Mouse (Mus musculus) lung, postnatal 0 days (tissue): Measurements from ENCODE around the gene Thbs2.

Experiments used
- CTCF ChIP-seq: IDR thresholded peaks from 2 replicates; pipeline ENCODE4 v1.5.1; 2016; ENCODE audit warnings: antibody characterized with exemption, mild to moderate bottlenecking
- EP300 ChIP-seq: IDR thresholded peaks from 2 replicates; pipeline ENCODE4 v1.6.1; 2016; ENCODE audit warnings: antibody characterized with exemption, mild to moderate bottlenecking, control low read depth

DNA sequence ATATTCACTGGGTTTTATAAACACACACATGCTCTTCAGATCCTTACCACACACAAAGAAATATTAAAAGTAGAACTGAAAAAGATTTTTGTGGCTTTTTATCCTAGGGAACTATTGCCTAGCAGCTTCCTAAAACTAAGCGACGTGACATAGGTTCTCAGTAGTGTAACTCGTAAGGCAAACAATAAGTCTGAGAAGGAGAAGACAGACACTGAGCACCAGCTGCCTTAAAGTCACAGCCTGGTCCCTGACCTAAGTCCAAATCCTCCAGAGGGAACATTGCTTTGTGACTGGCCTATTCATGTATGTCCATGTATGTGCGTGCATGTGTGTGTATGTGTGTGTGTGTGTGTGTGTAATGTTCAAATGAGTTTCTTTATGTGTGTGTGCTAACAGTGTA is 40.3 kb upstream of the Thbs2 start:
- TF ChIP-seq CTCF (no peak), EP300 (no peak)
